Mouse (Mus musculus) cortical plate, adult 2 months (tissue): ENCODE results near the gene Lonp1.

Source experiments
- CTCF ChIP-seq: fragments of 200-500 bp; IDR thresholded peaks from 2 replicates; pipeline ENCODE4 v1.5.1; 2011; ENCODE audit warnings: mild to moderate bottlenecking, control low read depth, low read length; ENCODE audit not compliant: insufficient read depth; ENCODE audit errors: extremely low read depth
- POLR2A ChIP-seq: fragments of 200-500 bp; IDR thresholded peaks from 2 replicates; pipeline ENCODE4 v1.6.1; 2011; ENCODE audit warnings: mild to moderate bottlenecking, low read length, control low read depth; ENCODE audit not compliant: insufficient read depth; ENCODE audit errors: extremely low read depth

DNA sequence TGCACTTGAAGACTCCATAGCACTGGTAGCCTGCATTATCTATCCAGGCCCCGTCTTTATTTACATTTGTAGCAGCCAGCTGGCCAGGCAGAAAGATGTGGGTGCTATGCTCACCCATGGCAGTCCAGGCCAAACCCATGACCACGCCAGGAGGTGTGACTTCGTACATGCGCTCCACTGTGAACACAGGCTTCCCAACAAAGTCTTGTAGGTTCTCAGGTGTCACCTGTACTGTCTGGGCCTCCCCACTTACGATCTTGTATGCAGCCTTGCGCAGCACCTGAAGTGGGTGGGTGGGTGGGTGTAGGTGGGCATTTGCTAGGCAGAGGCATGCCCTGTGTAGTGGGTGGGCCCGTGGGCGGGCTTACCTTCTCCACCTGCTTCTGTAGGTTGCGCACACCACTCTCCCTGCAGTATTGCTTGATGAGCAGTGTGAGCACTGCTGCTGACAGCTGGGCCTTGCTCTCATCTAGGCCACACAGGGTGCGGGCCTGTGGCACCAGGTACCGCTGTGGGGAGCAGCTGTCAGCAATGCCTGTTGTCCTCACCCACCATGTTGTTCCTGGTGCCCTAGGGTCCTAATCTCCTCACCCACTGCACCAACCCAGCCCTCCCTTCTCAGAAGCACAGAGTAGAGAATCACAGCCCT lies 11.4 kb downstream of the Lonp1 start:
- TF ChIP-seq POLR2A = no peak
- no peak for TF ChIP-seq CTCF
